Mouse (Mus musculus): ENCODE data around the gene Dctd. TPM values are rescaled to one million over a fixed set of nuclear protein-coding genes. Genes with fewer than 3 reads are reported as not detected.
A peak's percentile ranks its signal among the peaks of the same experiment; 100 is the strongest.

The Dctd gene
- 19.7 and 21.2 TPM in 2 replicates for polyA plus RNA-seq (2016; fragmentation: Nextera tagmentation; extraction: Ambion mirVana)

GRCm38 (mm10) chr8:48098792-48099191, at the start of gene Dctd:
Gene Dctd, plus strand, starts transcription at chr8:48099092.
- no peaks in the 10 kb centered on the region for H3K36me3 ChIP-seq (replicated peaks)
- peaks cover 8% of the 10 kb centered on the region; the same call in 1 of the 2 replicates for H3K27me3 ChIP-seq
- no peak within 1 kb of the TSS for H3K27ac ChIP-seq
- WGBS, result 93% methylated on average over 12 of the region's 12 CpGs
- H3K4me2 ChIP-seq, result peak within 1 kb of the TSS; percentile 50; the same call in 1 of the 2 replicates
- ATAC-seq (ENCODE audit: low FRiP score), result no peak
- H3K4me3 ChIP-seq (replicated peaks), result no peak within 1 kb of the TSS
- H3K9me3 ChIP-seq, result no peaks in the 10 kb centered on the region
- no peak within 1 kb of the TSS for H3K9ac ChIP-seq
- peaks cover 16% of the 10 kb centered on the region for H3K4me1 ChIP-seq

GRCm38 (mm10) chr8:48053611-48054010, 45.3 kb upstream of the Dctd start:
- no peaks in the 10 kb centered on the region for H3K36me3 ChIP-seq (replicated peaks)
- no peak overlapping the region for H3K4me2 ChIP-seq
- WGBS, result 92% methylated on average over 5 of the region's 5 CpGs
- no peak overlapping the region for H3K27ac ChIP-seq
- no peak for ATAC-seq (ENCODE audit: low FRiP score)
- no peaks in the 10 kb centered on the region for H3K27me3 ChIP-seq
- no peak overlapping the region for H3K4me3 ChIP-seq (replicated peaks)
- no peaks in the 10 kb centered on the region for H3K9me3 ChIP-seq
- no peaks in the 10 kb centered on the region for H3K4me1 ChIP-seq
- no peak overlapping the region for H3K9ac ChIP-seq

- no peak for ATAC-seq (ENCODE audit: low FRiP score)
- WGBS, result 86% methylated on average over 5 of the region's 5 CpGs
Measured at GRCm38 (mm10) chr8:48063526-48064072, 35.3 kb upstream of the Dctd start.

GRCm38 (mm10) chr8:48074149-48074548, 24.7 kb upstream of the Dctd start:
- H3K9me3 ChIP-seq, result no peaks in the 10 kb centered on the region
- no peak overlapping the region for H3K9ac ChIP-seq
- 83% methylated on average over 2 of the region's 2 CpGs for WGBS
- no peaks in the 10 kb centered on the region for H3K4me1 ChIP-seq
- no peaks in the 10 kb centered on the region for H3K36me3 ChIP-seq (replicated peaks)
- no peak overlapping the region for H3K4me2 ChIP-seq
- H3K27me3 ChIP-seq, result no peaks in the 10 kb centered on the region
- ATAC-seq (ENCODE audit: low FRiP score), result no peak
- no peak overlapping the region for H3K4me3 ChIP-seq (replicated peaks)
- no peak overlapping the region for H3K27ac ChIP-seq

More at GRCm38 (mm10) chr8:48063526-48064072, 35.3 kb upstream of the Dctd start:
- Histone ChIP-seq H3K4me2 (no peak overlapping the region), H3K9ac (no peak overlapping the region), H3K36me3 (replicated peaks) (no peaks in the 10 kb centered on the region), H3K4me1 (no peaks in the 10 kb centered on the region), H3K27ac (no peak overlapping the region), H3K27me3 (no peaks in the 10 kb centered on the region), H3K4me3 (replicated peaks) (no peak overlapping the region), H3K9me3 (no peaks in the 10 kb centered on the region)

- H3K27me3 ChIP-seq, result no peaks in the 10 kb centered on the region
- WGBS, result 86% methylated on average over 10 of the region's 10 CpGs
Measured at GRCm38 (mm10) chr8:48082343-48082742, 16.5 kb upstream of the Dctd start.

GRCm38 (mm10) chr8:48090661-48091060, 8.2 kb upstream of the Dctd start:
- H3K4me3 ChIP-seq (replicated peaks), result no peak overlapping the region
- no peaks in the 10 kb centered on the region for H3K36me3 ChIP-seq (replicated peaks)
- H3K27me3 ChIP-seq, result no peaks in the 10 kb centered on the region
- no peak overlapping the region for H3K9ac ChIP-seq
- H3K9me3 ChIP-seq, result no peaks in the 10 kb centered on the region
- ATAC-seq (ENCODE audit: low FRiP score), result no peak
- H3K4me1 ChIP-seq, result no peaks in the 10 kb centered on the region
- H3K4me2 ChIP-seq, result no peak overlapping the region
- WGBS, result 45% methylated on average over 8 of the region's 8 CpGs
- H3K27ac ChIP-seq, result no peak overlapping the region

More at GRCm38 (mm10) chr8:48082343-48082742, 16.5 kb upstream of the Dctd start:
- no peak overlapping the region for H3K4me3 ChIP-seq (replicated peaks)
- no peaks in the 10 kb centered on the region for H3K9me3 ChIP-seq
- no peaks in the 10 kb centered on the region for H3K36me3 ChIP-seq (replicated peaks)
- ATAC-seq (ENCODE audit: low FRiP score), result no peak
- H3K9ac ChIP-seq, result no peak overlapping the region
- no peak overlapping the region for H3K4me2 ChIP-seq
- H3K27ac ChIP-seq, result no peak overlapping the region
- no peaks in the 10 kb centered on the region for H3K4me1 ChIP-seq

- no peaks in the 10 kb centered on the region for H3K36me3 ChIP-seq (replicated peaks)
- H3K9me3 ChIP-seq, result no peaks in the 10 kb centered on the region
- H3K27ac ChIP-seq, result no peak overlapping the region
- peaks cover 8% of the 10 kb centered on the region; the same call in 1 of the 2 replicates for H3K27me3 ChIP-seq
- no peak overlapping the region for H3K4me3 ChIP-seq (replicated peaks)
- WGBS, result 96% methylated on average over 5 of the region's 5 CpGs
- ATAC-seq (ENCODE audit: low FRiP score), result no peak
- peaks cover 16% of the 10 kb centered on the region for H3K4me1 ChIP-seq
- H3K9ac ChIP-seq, result no peak overlapping the region
- no peak overlapping the region for H3K4me2 ChIP-seq
Measured at GRCm38 (mm10) chr8:48095378-48095777, 3.5 kb upstream of the Dctd start.

GRCm38 (mm10) chr8:48097131-48097794, 1.6 kb upstream of the Dctd start:
- peak; percentile 92 for ATAC-seq (ENCODE audit: low FRiP score)
- 12% methylated on average over 21 of the region's 21 CpGs for WGBS
- H3K4me3 ChIP-seq (replicated peaks), result peak overlapping the region; percentile 25
- H3K36me3 ChIP-seq (replicated peaks), result no peaks in the 10 kb centered on the region
- peak overlapping the region; percentile 50 for H3K4me2 ChIP-seq
- peaks cover 16% of the 10 kb centered on the region for H3K4me1 ChIP-seq
- peaks cover 8% of the 10 kb centered on the region; the same call in 1 of the 2 replicates for H3K27me3 ChIP-seq
- peak overlapping the region; percentile 25; the same call in 1 of the 2 replicates for H3K9ac ChIP-seq
- no peaks in the 10 kb centered on the region for H3K9me3 ChIP-seq
- H3K27ac ChIP-seq, result no peak overlapping the region

DNA sequence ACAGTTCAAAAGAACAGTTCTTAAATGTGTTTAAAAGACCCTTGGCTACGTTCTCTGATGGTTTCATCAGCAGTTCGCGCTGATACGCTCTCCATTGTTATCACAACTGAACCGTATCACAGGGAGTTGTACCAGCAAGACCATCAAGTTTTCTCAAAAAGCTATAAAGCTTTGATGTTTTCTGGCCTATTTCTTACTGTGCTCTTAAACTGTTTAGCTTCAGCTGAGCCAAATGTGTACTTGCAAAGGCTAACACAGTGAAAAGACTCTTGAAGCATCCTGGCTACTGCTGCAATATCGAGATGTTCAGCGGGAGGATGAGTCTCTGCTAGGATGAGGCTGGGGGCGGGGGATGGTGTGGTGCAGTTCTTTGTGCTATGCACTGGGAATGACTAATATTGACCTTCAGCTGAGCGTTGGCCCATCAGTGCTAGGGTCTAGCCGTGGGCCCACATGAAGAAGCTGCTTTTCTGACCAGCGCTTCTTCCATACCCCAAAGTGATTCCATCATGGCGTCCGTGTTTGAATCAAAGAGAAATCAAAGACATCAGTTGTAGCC, 732 bp upstream of the Dctd start:
- no peak overlapping the region for H3K9ac ChIP-seq

GRCm38 (mm10) chr8:48100100-48100787, 1.4 kb downstream of the Dctd start:
- Histone ChIP-seq H3K27me3 (peaks cover 8% of the 10 kb centered on the region; the same call in 1 of the 2 replicates), H3K27ac (no peak overlapping the region), H3K4me2 (no peak overlapping the region), H3K9me3 (0 out of 2 replicates have a peak, but pooled peaks cover 4% of the 10 kb centered on the region), H3K4me1 (peaks cover 16% of the 10 kb centered on the region), H3K9ac (no peak overlapping the region), H3K4me3 (replicated peaks) (no peak overlapping the region), H3K36me3 (replicated peaks) (no peaks in the 10 kb centered on the region)
- no peak for ATAC-seq (ENCODE audit: low FRiP score)
- 77% methylated on average over 14 of the region's 14 CpGs for WGBS

More for the DNA sequence above, 732 bp upstream of the Dctd start:
- H3K27me3 ChIP-seq, result peaks cover 8% of the 10 kb centered on the region; the same call in 1 of the 2 replicates
- H3K36me3 ChIP-seq (replicated peaks), result no peaks in the 10 kb centered on the region
- ATAC-seq (ENCODE audit: low FRiP score), result no peak; the same call in 1 of the 2 replicates
- no peak overlapping the region for H3K27ac ChIP-seq
- peak overlapping the region; percentile 50; the same call in 1 of the 2 replicates for H3K4me2 ChIP-seq
- H3K4me3 ChIP-seq (replicated peaks), result no peak overlapping the region
- 66% methylated on average over 13 of the region's 13 CpGs for WGBS
- H3K4me1 ChIP-seq, result peaks cover 16% of the 10 kb centered on the region
- H3K9me3 ChIP-seq, result no peaks in the 10 kb centered on the region

- H3K4me2 ChIP-seq, result peak overlapping the region; percentile 75
- WGBS, result 32% methylated on average over 5 of the region's 5 CpGs
- peak; percentile 5; the same call in 1 of the 2 replicates for ATAC-seq (ENCODE audit: low FRiP score)
- H3K4me3 ChIP-seq (replicated peaks), result peak overlapping the region; percentile 53
- H3K9me3 ChIP-seq, result 0 out of 2 replicates have a peak, but pooled peaks cover 4% of the 10 kb centered on the region
- peak overlapping the region; percentile 63; the same call in 1 of the 2 replicates for H3K9ac ChIP-seq
- no peaks in the 10 kb centered on the region for H3K27me3 ChIP-seq
- H3K4me1 ChIP-seq, result peaks cover 11% of the 10 kb centered on the region
- no peaks in the 10 kb centered on the region; the same call in 1 of the 2 replicates for H3K36me3 ChIP-seq (replicated peaks)
- H3K27ac ChIP-seq, result no peak overlapping the region
Measured at GRCm38 (mm10) chr8:48109373-48109855, 10.5 kb downstream of the Dctd start.

Data from forebrain, embryonic 12.5 days (tissue).